Mouse (Mus musculus): Measurements from ENCODE around the gene Gm20708. TPM values are rescaled to one million over a fixed set of nuclear protein-coding genes. Genes with fewer than 3 reads are reported as not detected.

The Gm20708 gene
- polyA plus RNA-seq, 1 experiment, result not detected

DNA sequence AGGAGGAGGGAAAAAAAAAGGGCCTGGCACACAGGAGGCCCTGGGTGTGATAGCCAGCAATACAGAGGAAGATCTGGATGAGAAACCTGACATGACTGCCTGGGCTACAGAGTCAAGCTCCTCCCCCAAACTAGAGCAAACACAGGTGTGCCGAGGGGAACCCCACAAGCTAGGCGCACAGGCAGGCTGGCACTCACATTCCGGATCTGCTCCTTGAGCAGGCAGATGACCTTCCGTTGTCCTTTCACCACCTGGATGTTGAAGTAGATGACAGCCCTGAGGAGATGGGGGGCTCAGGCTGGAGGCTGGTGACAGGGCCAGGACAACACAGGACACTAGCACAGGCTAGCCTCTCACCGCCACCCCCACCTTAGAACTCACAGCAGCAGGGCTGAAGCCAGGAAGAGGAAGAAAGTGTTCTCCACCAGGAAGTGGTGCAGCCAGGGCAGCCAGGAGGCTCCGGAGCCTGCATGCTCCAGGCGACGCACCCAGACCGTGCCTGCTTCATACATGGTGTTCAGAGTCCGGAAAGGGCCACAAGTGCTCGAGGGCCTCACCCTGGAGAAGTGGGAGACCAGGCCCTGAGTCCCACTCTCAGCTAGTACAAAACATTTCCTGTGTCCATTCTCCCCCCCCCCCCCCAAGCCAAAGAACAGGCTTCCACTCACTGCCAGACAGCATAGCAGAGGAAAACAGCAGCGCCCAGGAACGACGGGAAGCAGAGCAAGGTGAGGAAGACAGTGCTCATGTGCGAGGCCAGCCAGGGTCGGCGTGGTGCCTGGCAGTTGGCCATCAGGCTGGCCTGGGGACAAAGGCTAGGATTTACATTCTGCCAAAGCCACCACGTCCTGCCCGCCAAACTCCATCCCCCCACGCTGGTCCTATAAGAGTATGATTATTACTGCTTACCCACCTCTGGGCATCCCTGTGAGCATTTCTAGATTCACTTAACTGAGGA, 40.5 kb upstream of the Gm20708 start:
- Histone ChIP-seq H3K4me1 (ENCODE audit: control insufficient read depth, insufficient read depth, low read length) (peaks cover 7% of the 10 kb centered on the region), H3K27me3 (ENCODE audit: control insufficient read depth, insufficient read depth, low read length) (no peaks in the 10 kb centered on the region), H3K4me3 (ENCODE audit: control insufficient read depth, low read depth, low read length) (no peak overlapping the region), H3K27ac (ENCODE audit: control insufficient read depth, insufficient read depth, low read depth, low read length) (no peak overlapping the region), H3K36me3 (ENCODE audit: control insufficient read depth, insufficient read depth, low read length) (no peaks in the 10 kb centered on the region)
- TF ChIP-seq CTCF (IDR thresholded peaks at IDR 0.05; ENCODE audit: control insufficient read depth, insufficient read depth, insufficient replicate concordance, low read depth, low read length) (no peak), POLR2A (IDR thresholded peaks at IDR 0.05; ENCODE audit: control insufficient read depth, low read depth, low read length) (no peak)

DNA sequence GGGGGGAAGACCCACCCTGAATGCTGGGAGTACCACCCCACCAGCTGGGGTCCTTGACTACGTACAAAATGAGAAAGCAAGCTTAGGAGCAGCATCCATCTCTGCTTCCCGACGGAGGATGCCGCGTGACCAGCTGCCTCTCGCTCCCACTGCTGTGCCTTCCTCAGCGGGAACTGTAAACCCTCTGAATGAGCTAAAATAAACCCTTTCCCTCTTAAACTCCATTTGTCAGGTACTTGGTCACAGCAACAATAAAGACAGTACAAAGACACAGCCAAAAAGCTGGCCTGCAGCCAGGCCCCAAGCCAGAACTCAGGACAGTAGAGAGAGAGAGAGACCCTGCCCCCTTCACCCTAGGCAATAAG, 39.8 kb upstream of the Gm20708 start:
- TF ChIP-seq CTCF (IDR thresholded peaks at IDR 0.05; ENCODE audit: control insufficient read depth, insufficient read depth, insufficient replicate concordance, low read depth, low read length) (no peak), POLR2A (IDR thresholded peaks at IDR 0.05; ENCODE audit: control insufficient read depth, low read depth, low read length) (no peak)
- Histone ChIP-seq H3K27ac (ENCODE audit: control insufficient read depth, insufficient read depth, low read depth, low read length) (no peak overlapping the region), H3K36me3 (ENCODE audit: control insufficient read depth, insufficient read depth, low read length) (no peaks in the 10 kb centered on the region), H3K4me3 (ENCODE audit: control insufficient read depth, low read depth, low read length) (no peak overlapping the region), H3K27me3 (ENCODE audit: control insufficient read depth, insufficient read depth, low read length) (no peaks in the 10 kb centered on the region), H3K4me1 (ENCODE audit: control insufficient read depth, insufficient read depth, low read length) (peaks cover 7% of the 10 kb centered on the region)

DNA sequence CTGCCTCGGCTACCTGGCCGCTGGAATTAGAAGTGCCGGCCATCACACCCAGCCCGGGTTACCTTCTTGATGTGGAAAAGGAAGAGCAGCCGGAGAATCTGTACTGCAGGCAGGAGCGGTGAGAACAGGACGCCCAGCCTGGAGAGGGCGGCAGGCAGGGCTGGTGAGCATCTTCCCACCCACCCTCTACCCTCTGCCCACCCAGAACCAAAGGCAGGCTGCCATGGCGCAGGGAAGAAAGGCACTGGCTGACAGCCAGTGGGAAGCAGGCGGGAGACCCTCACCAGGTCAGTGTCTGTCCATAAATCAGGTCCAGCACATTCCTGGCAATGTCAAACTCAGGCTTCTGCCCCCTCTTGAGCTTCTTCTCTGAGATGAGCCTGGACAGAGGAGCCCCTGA, 39.1 kb upstream of the Gm20708 start:
- Histone ChIP-seq H3K27me3 (ENCODE audit: control insufficient read depth, insufficient read depth, low read length) (no peaks in the 10 kb centered on the region), H3K36me3 (ENCODE audit: control insufficient read depth, insufficient read depth, low read length) (no peaks in the 10 kb centered on the region), H3K4me1 (ENCODE audit: control insufficient read depth, insufficient read depth, low read length) (peaks cover 7% of the 10 kb centered on the region), H3K27ac (ENCODE audit: control insufficient read depth, insufficient read depth, low read depth, low read length) (no peak overlapping the region), H3K4me3 (ENCODE audit: control insufficient read depth, low read depth, low read length) (no peak overlapping the region)
- TF ChIP-seq POLR2A (IDR thresholded peaks at IDR 0.05; ENCODE audit: control insufficient read depth, low read depth, low read length), result no peak
- no peak for TF ChIP-seq CTCF (IDR thresholded peaks at IDR 0.05; ENCODE audit: control insufficient read depth, insufficient read depth, insufficient replicate concordance, low read depth, low read length)

DNA sequence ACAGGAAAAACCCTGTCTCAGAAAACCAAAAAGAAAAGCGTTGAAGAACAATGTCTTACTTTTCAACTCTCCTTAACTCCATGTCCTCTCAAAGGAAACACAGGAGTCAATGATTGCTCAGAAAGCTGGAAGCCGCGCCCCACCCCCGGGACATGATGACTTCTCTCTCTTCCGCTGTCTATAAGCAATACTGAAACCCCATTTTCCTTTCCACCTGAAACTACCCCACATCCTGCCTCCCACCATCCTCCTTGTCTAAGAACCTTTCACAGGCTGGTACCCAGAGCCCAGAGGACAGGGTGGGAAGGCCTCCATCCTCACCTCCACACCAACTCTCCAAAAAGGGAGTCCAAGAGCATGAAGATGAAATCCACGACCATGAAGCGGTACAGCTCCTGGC, 37.1 kb upstream of the Gm20708 start:
- no peaks in the 10 kb centered on the region for H3K36me3 ChIP-seq (ENCODE audit: control insufficient read depth, insufficient read depth, low read length)
- TF ChIP-seq CTCF (IDR thresholded peaks at IDR 0.05; ENCODE audit: control insufficient read depth, insufficient read depth, insufficient replicate concordance, low read depth, low read length) (no peak), POLR2A (IDR thresholded peaks at IDR 0.05; ENCODE audit: control insufficient read depth, low read depth, low read length) (no peak)
- no peaks in the 10 kb centered on the region for H3K27me3 ChIP-seq (ENCODE audit: control insufficient read depth, insufficient read depth, low read length)
- H3K27ac ChIP-seq (ENCODE audit: control insufficient read depth, insufficient read depth, low read depth, low read length), result no peak overlapping the region
- no peak overlapping the region for H3K4me3 ChIP-seq (ENCODE audit: control insufficient read depth, low read depth, low read length)
- peaks cover 7% of the 10 kb centered on the region for H3K4me1 ChIP-seq (ENCODE audit: control insufficient read depth, insufficient read depth, low read length)

DNA sequence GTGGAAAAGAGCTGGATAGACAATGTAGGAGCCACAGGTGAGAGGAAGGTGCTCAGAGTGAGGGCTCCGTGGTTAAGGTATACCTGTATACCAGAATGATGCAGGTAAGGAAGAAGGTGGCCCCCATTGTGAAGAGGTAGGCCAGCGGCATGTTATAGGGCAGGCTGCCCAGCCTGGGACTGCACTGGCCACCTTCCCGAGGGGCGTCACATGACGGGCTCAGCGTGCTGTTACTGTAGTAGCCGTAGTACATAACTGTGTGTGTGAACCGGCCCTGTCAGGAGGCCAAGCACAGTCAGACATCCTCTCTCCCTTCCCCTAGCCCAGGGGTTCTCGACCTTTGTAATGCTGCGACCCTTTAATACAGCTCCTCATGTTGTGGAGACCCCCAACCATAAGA, 34.5 kb upstream of the Gm20708 start:
- H3K27me3 ChIP-seq (ENCODE audit: control insufficient read depth, insufficient read depth, low read length), result no peaks in the 10 kb centered on the region
- TF ChIP-seq CTCF (IDR thresholded peaks at IDR 0.05; ENCODE audit: control insufficient read depth, insufficient read depth, insufficient replicate concordance, low read depth, low read length), result no peak
- no peak overlapping the region for H3K27ac ChIP-seq (ENCODE audit: control insufficient read depth, insufficient read depth, low read depth, low read length)
- no peak overlapping the region for H3K4me3 ChIP-seq (ENCODE audit: control insufficient read depth, low read depth, low read length)
- peaks cover 22% of the 10 kb centered on the region for H3K4me1 ChIP-seq (ENCODE audit: control insufficient read depth, insufficient read depth, low read length)
- no peaks in the 10 kb centered on the region for H3K36me3 ChIP-seq (ENCODE audit: control insufficient read depth, insufficient read depth, low read length)

DNA sequence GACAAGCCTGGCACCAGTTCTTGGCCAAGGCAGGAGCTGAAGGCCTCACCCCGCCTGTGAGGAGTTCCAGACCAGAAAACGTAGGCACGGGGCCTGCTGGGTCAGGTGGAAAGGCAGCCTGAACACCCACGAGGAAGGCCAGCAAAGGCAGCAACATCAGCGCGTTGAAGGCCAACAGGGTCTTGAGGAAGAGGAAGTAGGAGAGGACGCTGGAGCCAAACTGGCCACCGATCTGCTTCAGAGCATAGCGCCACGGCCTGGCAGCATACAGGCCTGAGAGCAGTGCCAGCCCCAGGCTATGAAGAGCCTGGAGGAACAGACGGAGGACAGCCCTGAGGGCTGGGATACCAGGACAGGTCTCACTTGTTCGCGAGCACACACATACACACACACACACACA, 33.9 kb upstream of the Gm20708 start:
- Histone ChIP-seq H3K36me3 (ENCODE audit: control insufficient read depth, insufficient read depth, low read length) (no peaks in the 10 kb centered on the region), H3K27me3 (ENCODE audit: control insufficient read depth, insufficient read depth, low read length) (no peaks in the 10 kb centered on the region), H3K27ac (ENCODE audit: control insufficient read depth, insufficient read depth, low read depth, low read length) (no peak overlapping the region), H3K4me1 (ENCODE audit: control insufficient read depth, insufficient read depth, low read length) (peaks cover 27% of the 10 kb centered on the region), H3K4me3 (ENCODE audit: control insufficient read depth, low read depth, low read length) (no peak overlapping the region)
- TF ChIP-seq POLR2A (IDR thresholded peaks at IDR 0.05; ENCODE audit: control insufficient read depth, low read depth, low read length), result no peak
- TF ChIP-seq CTCF (IDR thresholded peaks at IDR 0.05; ENCODE audit: control insufficient read depth, insufficient read depth, insufficient replicate concordance, low read depth, low read length), result no peak

DNA sequence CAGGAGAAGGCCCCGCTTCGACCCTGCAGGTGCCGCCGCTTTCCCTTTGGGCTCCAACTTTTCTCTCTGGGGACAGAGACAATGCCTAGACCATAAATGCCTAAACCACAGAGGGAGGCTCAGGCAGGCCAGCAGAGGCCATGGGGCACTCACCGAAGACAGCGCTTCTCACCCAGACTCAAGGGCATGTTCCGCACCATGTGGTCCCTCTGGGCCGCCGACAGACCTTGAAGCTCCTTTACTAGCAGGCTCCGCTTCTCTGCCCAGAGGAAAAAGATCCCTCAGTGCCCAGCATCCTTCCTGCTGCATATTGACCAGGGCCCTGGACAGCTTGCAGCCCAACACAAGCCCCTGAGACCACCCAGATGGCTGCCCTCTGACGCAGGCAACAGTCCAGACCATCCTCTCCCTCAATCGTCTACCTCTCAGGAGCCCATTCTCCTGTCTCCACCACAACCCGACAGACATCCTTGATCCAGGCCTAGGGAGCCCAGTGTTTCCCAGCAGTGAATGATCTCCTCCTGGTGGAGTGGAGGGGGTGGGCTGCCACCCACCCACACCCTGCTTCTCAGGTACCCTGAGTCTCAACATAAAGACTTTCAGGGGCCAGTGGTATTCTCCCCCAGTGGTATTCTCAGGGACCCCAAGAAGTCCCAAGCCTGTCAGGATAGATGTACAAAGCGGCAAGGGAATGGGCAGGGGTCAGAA, 33.2 kb upstream of the Gm20708 start:
- Histone ChIP-seq H3K27me3 (ENCODE audit: control insufficient read depth, insufficient read depth, low read length) (no peaks in the 10 kb centered on the region), H3K4me3 (ENCODE audit: control insufficient read depth, low read depth, low read length) (no peak overlapping the region), H3K27ac (ENCODE audit: control insufficient read depth, insufficient read depth, low read depth, low read length) (no peak overlapping the region), H3K4me1 (ENCODE audit: control insufficient read depth, insufficient read depth, low read length) (peaks cover 33% of the 10 kb centered on the region), H3K36me3 (ENCODE audit: control insufficient read depth, insufficient read depth, low read length) (no peaks in the 10 kb centered on the region)
- TF ChIP-seq CTCF (IDR thresholded peaks at IDR 0.05; ENCODE audit: control insufficient read depth, insufficient read depth, insufficient replicate concordance, low read depth, low read length) (no peak), POLR2A (IDR thresholded peaks at IDR 0.05; ENCODE audit: control insufficient read depth, low read depth, low read length) (no peak)
